Mouse (Mus musculus) small intestine, adult 2 months (tissue): ENCODE data around the gene Nsd2.

Experiments used
- CTCF ChIP-seq: fragments of 200-500 bp; IDR thresholded peaks from 2 replicates; pipeline ENCODE4 v1.5.1; 2012; ENCODE audit warnings: low read depth, mild to moderate bottlenecking, control low read depth, inconsistent platforms, low read length, moderate library complexity, mixed read lengths; ENCODE audit not compliant: insufficient replicate concordance, insufficient read length; ENCODE audit errors: extremely low read depth
- POLR2A ChIP-seq: fragments of 200-500 bp; IDR thresholded peaks from 2 replicates; pipeline ENCODE4 v1.6.1; 2012; ENCODE audit warnings: low read depth, mild to moderate bottlenecking, control low read depth, inconsistent platforms, low read length, moderate library complexity

DNA sequence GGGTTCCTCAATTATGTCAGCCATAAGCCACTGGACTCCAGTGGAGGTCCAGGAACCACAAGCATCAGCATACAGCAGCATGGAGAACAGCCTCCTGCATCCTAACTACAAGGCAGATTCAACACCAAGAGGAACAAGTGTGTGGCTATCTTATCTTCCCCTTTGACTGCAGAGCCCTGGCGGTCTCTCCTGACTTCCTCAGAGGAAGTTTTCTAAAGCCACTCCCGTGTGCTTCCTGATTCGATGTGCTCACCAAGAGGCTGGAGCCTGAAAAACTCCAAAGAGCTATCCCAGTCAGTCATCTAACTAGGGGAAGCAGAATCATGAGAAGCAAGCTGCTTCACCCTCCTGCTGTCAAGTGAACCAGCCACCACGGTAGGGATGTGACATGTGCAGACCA, 100.4 kb downstream of the Nsd2 start:
- TF ChIP-seq POLR2A (no peak), CTCF (no peak)
